Mouse (Mus musculus) mouse trophoblast stem cell (cell line): ENCODE results near the gene S100a7a.

Experiments used
- in situ Hi-C, 2 experiments: fragments of 300-500 bp; cut with MseI, MboI; formaldehyde crosslinking; loops; 2 replicates in 1 of 2; 3 replicates in 1 of 2; pipeline ENCODE4 v1.15.1; 2025

S100a7a gene

DNA sequence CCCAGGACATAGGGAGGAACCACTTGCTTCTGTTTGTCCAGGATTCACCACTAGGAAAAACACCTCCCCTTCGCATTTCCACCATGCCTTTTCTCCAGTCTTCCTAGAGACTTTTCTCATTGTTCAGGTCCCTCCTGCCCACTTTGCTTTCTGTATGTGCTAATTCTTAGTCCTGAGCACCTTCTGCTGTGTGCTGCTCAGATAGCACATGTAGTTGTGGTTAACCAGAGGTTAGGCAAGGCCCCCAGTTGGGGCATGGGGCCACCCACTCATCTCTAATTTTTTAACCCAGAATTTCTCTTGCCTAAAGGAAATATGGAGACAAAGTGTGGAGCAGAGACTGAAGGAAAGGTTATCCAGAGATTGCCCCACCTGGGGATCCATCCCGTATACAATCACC is 48.4 kb downstream of the S100a7a start:
- in situ Hi-C loops = no loop called here
